Mouse (Mus musculus) midbrain, postnatal 0 days (tissue): ENCODE results near the gene Gnao1. TPM values are rescaled to one million over a fixed set of nuclear protein-coding genes. Genes with fewer than 3 reads are reported as not detected.

Experiments used
- ATAC-seq: fragments of 200-750 bp; cut with Nextera tagmentation; 2 replicates; pipeline ENCODE4 v1.8.0; 2017; ENCODE audit warnings: moderate number of reproducible peaks, mild to moderate bottlenecking, moderate TSS enrichment, moderate library complexity; ENCODE audit not compliant: low FRiP score
- DNase-seq: peaks from one replicate; pipeline ENCODE4 v3.0.0-alpha.2; 2015; ENCODE audit warnings: low spot score
- H3K27ac ChIP-seq: fragments of 300-500 bp; sonication (generic); 2 replicates; pipeline ENCODE4 v1.5.1; 2014; ENCODE audit warnings: low read depth, mild to moderate bottlenecking, low read length, mixed read lengths
- H3K27me3 ChIP-seq: fragments of 300-500 bp; sonication (generic); 2 replicates; pipeline ENCODE4 v1.6.1; 2014; ENCODE audit warnings: low read length, control low read depth, mixed read lengths; ENCODE audit not compliant: insufficient read depth
- H3K36me3 ChIP-seq: fragments of 300-500 bp; sonication (generic); 2 replicates; pipeline ENCODE4 v1.6.1; 2014; ENCODE audit warnings: low read length, control low read depth, mixed read lengths; ENCODE audit not compliant: insufficient read depth
- H3K4me1 ChIP-seq: fragments of 300-500 bp; sonication (generic); 2 replicates; pipeline ENCODE4 v1.6.1; 2014; ENCODE audit warnings: mild to moderate bottlenecking, control low read depth, antibody characterized with exemption, low read length, mixed read lengths; ENCODE audit not compliant: insufficient read depth
- H3K4me2 ChIP-seq: fragments of 300-500 bp; sonication (generic); 2 replicates; pipeline ENCODE4 v1.6.1; 2014; ENCODE audit warnings: low read depth, mild to moderate bottlenecking, low read length, mixed read lengths; ENCODE audit not compliant: poor library complexity, severe bottlenecking
- H3K4me3 ChIP-seq: fragments of 300-500 bp; sonication (generic); 2 replicates; pipeline ENCODE4 v1.5.1; 2014; ENCODE audit warnings: low read depth, mild to moderate bottlenecking, low read length, moderate library complexity
- H3K9ac ChIP-seq: fragments of 300-500 bp; sonication (generic); replicated peaks from 2 replicates; pipeline ENCODE4 v1.6.1; 2014; ENCODE audit warnings: mild to moderate bottlenecking, low read length, moderate library complexity, mixed read lengths; ENCODE audit not compliant: poor library complexity, severe bottlenecking
- H3K9me3 ChIP-seq: fragments of 300-500 bp; sonication (generic); 2 replicates; pipeline ENCODE4 v1.6.1; 2016; ENCODE audit warnings: low read length, control low read depth
- CTCF ChIP-seq: IDR thresholded peaks from 2 replicates; pipeline ENCODE4 v1.5.1; 2016; ENCODE audit warnings: antibody characterized with exemption, mild to moderate bottlenecking
- WGBS: fragments of 180-500 bp; shearing (Covaris S2); extraction: QIAGEN DNeasy Blood & Tissue Kit; methylation state at CpG from one replicate; pipeline ENCODE4 v1.1.7; 2014; 5-methylcytosine and 5-hydroxymethylcytosine counted together
- polyA plus RNA-seq: library from polyadenylated mRNA; unstranded; fragments of >200 nt; fragmentation: Nextera tagmentation; extraction: Ambion mirVana; gene quantifications from 2 replicates; pipeline ENCODE4 v1.2.1, GENCODE M21; 2015
- total RNA-seq: library from RNA; depleted of rRNA; stranded (reverse); fragments of >200 nt; gene quantifications from 2 replicates; pipeline ENCODE4 v1.2.3, GENCODE M21; 2014

The Gnao1 gene
- total and polyA plus RNA-seq, 2 experiments from 2014 or later = 312 to 375 TPM

DNA sequence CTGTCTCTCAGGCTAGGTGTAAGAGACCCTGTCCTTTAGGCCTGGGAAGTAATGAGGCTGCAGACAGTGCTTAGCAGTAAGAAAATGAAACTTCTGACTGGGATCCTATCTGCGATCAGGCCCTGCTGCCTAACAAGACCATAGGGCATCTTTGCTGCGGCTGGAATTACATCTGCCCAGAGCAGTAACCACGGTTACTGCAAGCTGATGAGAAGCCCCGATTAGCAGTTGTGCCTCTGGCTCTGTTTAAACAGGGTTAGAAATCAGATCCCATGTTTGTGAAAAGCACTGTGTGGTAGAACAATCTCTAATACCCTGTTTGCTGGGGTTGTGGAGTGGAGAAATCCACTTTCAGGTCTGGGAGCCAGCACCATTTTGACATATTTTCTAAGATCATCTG lies 50.3 kb downstream of the Gnao1 start:
- Histone ChIP-seq H3K4me3 (no peak overlapping the region), H3K36me3 (peaks cover 7% of the 10 kb centered on the region; the same call in 1 of the 2 replicates), H3K4me1 (no peaks in the 10 kb centered on the region), H3K27ac (no peak overlapping the region), H3K27me3 (no peaks in the 10 kb centered on the region), H3K9me3 (no peaks in the 10 kb centered on the region), H3K9ac (no peak overlapping the region), H3K4me2 (no peak overlapping the region)
- no peak for DNase-seq
- no peak for ATAC-seq
- 12% methylated on average over 4 of the region's 4 CpGs for WGBS
- TF ChIP-seq CTCF = no peak

DNA sequence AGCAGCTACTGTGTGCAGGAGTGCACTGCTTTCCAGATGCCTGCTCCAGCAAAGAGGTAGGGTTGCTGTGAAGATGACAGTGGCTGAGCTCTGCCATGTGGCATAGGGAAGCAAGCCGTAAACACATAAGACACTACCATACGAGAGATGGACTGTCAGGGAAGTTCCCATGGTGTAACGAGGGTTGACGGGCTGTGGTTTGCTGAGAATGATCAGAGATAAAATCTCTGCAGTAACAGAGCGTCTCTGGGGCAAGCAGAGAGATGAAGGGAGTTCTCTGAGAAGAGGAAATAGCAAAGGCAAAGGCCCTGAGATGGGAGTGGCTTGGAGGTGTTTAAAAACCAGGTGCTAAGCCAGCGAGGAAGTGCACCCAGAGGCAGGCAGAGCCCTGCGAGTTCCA lies 54.3 kb downstream of the Gnao1 start:
- Histone ChIP-seq H3K27ac (no peak overlapping the region), H3K4me1 (no peaks in the 10 kb centered on the region), H3K4me2 (no peak overlapping the region), H3K36me3 (0 out of 2 replicates have a peak, but pooled peaks cover 4% of the 10 kb centered on the region), H3K4me3 (no peak overlapping the region), H3K27me3 (no peaks in the 10 kb centered on the region), H3K9ac (no peak overlapping the region), H3K9me3 (no peaks in the 10 kb centered on the region)
- 72% methylated on average over 7 of the region's 7 CpGs for WGBS
- no peak for ATAC-seq
- TF ChIP-seq CTCF = no peak
- no peak for DNase-seq

DNA sequence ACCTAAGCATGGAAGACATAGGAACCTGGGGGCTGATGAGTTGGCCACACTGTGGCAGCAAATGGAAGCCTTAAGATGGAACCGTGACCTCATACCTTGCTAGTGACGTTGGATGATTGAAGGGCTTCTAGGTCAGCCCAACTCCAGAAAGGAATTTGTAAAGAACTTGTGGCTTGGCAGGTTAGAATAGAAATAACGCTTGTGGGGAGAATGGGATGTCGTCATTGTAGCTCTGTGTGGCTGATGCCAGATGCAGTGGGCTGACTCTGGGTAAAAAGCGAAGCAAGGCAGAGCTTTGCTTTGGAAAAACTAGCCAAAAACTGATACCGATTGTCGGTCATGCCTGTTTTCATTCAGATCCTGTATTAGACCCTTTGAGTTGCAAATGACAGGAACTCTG lies 56.5 kb downstream of the Gnao1 start:
- DNase-seq = no peak
- 74% methylated on average over 7 of the region's 7 CpGs for WGBS
- H3K27me3 ChIP-seq = no peaks in the 10 kb centered on the region
- H3K9me3 ChIP-seq = no peaks in the 10 kb centered on the region
- no peak overlapping the region for H3K9ac ChIP-seq
- no peak for TF ChIP-seq CTCF
- no peak overlapping the region for H3K27ac ChIP-seq
- H3K4me3 ChIP-seq = no peak overlapping the region
- ATAC-seq = no peak
- no peaks in the 10 kb centered on the region for H3K4me1 ChIP-seq
- H3K36me3 ChIP-seq = 0 out of 2 replicates have a peak, but pooled peaks cover 4% of the 10 kb centered on the region
- no peak overlapping the region for H3K4me2 ChIP-seq

GRCm38 (mm10) chr8:93868486-93869221 lies 58.9 kb downstream of the Gnao1 start:
- 87% methylated on average over 5 of the region's 5 CpGs for WGBS
- TF ChIP-seq CTCF = no peak
- no peak for DNase-seq
- Histone ChIP-seq H3K36me3 (no peaks in the 10 kb centered on the region), H3K9ac (no peak overlapping the region), H3K27ac (no peak overlapping the region), H3K4me2 (no peak overlapping the region), H3K9me3 (no peaks in the 10 kb centered on the region), H3K27me3 (no peaks in the 10 kb centered on the region), H3K4me3 (no peak overlapping the region), H3K4me1 (no peaks in the 10 kb centered on the region)
- ATAC-seq = no peak

GRCm38 (mm10) chr8:93871275-93871674 lies 61.5 kb downstream of the Gnao1 start:
- Histone ChIP-seq H3K4me1 (no peaks in the 10 kb centered on the region), H3K9me3 (no peaks in the 10 kb centered on the region), H3K4me3 (no peak overlapping the region), H3K27ac (no peak overlapping the region), H3K9ac (no peak overlapping the region), H3K27me3 (no peaks in the 10 kb centered on the region), H3K36me3 (0 out of 2 replicates have a peak, but pooled peaks cover 5% of the 10 kb centered on the region), H3K4me2 (no peak overlapping the region)
- no peak for DNase-seq
- no peak for TF ChIP-seq CTCF
- WGBS = 89% methylated on average over 5 of the region's 5 CpGs
- no peak for ATAC-seq

GRCm38 (mm10) chr8:93878396-93878795 lies 68.6 kb downstream of the Gnao1 start:
- no peak overlapping the region for H3K4me2 ChIP-seq
- ATAC-seq (no peak), DNase-seq (no peak)
- no peak for TF ChIP-seq CTCF
- no peaks in the 10 kb centered on the region for H3K27me3 ChIP-seq
- H3K4me3 ChIP-seq = no peak overlapping the region
- H3K4me1 ChIP-seq = no peaks in the 10 kb centered on the region
- 0 out of 2 replicates have a peak, but pooled peaks cover 5% of the 10 kb centered on the region for H3K36me3 ChIP-seq
- no peaks in the 10 kb centered on the region for H3K9me3 ChIP-seq
- H3K27ac ChIP-seq = no peak overlapping the region
- no peak overlapping the region for H3K9ac ChIP-seq
- 89% methylated on average over 4 of the region's 4 CpGs for WGBS
